Mouse (Mus musculus) heart, postnatal 0 days (tissue): ENCODE measurements at regions not wholly inside any gene's neighbourhood (a gene's known extent, or its start where the extent isn't known, plus 50 kb on each side); places are given as distances from the start of the nearest gene placed in this dataset.
A peak's percentile ranks its signal among the peaks of the same experiment; 100 is the strongest.

Source experiments
- ATAC-seq: fragments of 200-750 bp; cut with Nextera tagmentation; 2 replicates; pipeline ENCODE4 v1.8.0; 2017; ENCODE audit warnings: low read depth, moderate number of reproducible peaks, moderate library complexity; ENCODE audit not compliant: insufficient read depth
- DNase-seq: peaks from one replicate; pipeline ENCODE4 v3.0.0-alpha.2; 2016; ENCODE audit warnings: low spot score
- H3K27ac ChIP-seq: fragments of 300-500 bp; sonication (generic); 2 replicates; pipeline ENCODE4 v1.5.1; 2014; ENCODE audit warnings: low read depth, mild to moderate bottlenecking
- H3K27me3 ChIP-seq: fragments of 300-500 bp; sonication (generic); 2 replicates; pipeline ENCODE4 v1.6.1; 2014; ENCODE audit warnings: low read length, mixed read lengths; ENCODE audit not compliant: control insufficient read depth, insufficient read depth
- H3K36me3 ChIP-seq: fragments of 300-500 bp; sonication (generic); replicated peaks from 2 replicates; pipeline ENCODE4 v1.6.1; 2014; ENCODE audit warnings: low read length, mixed read lengths; ENCODE audit not compliant: control insufficient read depth, insufficient read depth
- H3K4me1 ChIP-seq: fragments of 300-500 bp; sonication (generic); 2 replicates; pipeline ENCODE4 v1.6.1; 2014; ENCODE audit warnings: antibody characterized with exemption; ENCODE audit not compliant: control insufficient read depth, insufficient read depth
- H3K4me2 ChIP-seq: fragments of 300-500 bp; sonication (generic); 2 replicates; pipeline ENCODE4 v1.6.1; 2014; ENCODE audit warnings: low read depth, mild to moderate bottlenecking, low read length, moderate library complexity
- H3K4me3 ChIP-seq: fragments of 300-500 bp; sonication (generic); 2 replicates; pipeline ENCODE4 v1.5.1; 2014; ENCODE audit warnings: low read depth, low read length
- H3K9ac ChIP-seq: fragments of 300-500 bp; sonication (generic); replicated peaks from 2 replicates; pipeline ENCODE4 v1.6.1; 2014; ENCODE audit warnings: low read depth, low read length, mixed read lengths
- H3K9me3 ChIP-seq: fragments of 300-500 bp; sonication (generic); replicated peaks from 2 replicates; pipeline ENCODE4 v1.6.1; 2016; ENCODE audit warnings: low read length; ENCODE audit not compliant: control insufficient read depth
- CTCF ChIP-seq: IDR thresholded peaks from 2 replicates; pipeline ENCODE4 v1.5.1; 2016; ENCODE audit warnings: antibody characterized with exemption, control low read depth, low read depth
- EP300 ChIP-seq: IDR thresholded peaks from 2 replicates; pipeline ENCODE4 v1.6.1; 2016; ENCODE audit warnings: antibody characterized with exemption, low read depth
- WGBS: fragments of 180-500 bp; shearing (Covaris S2); extraction: QIAGEN DNeasy Blood & Tissue Kit; methylation state at CpG from one replicate; pipeline ENCODE4 v1.1.7; 2014; 5-methylcytosine and 5-hydroxymethylcytosine counted together

GRCm38 (mm10) chr13:37505617-37506016, 160.6 kb downstream of the Ly86 start:
- H3K4me1 ChIP-seq, result peaks cover 42% of the 10 kb centered on the region
- ATAC-seq, result no peak
- WGBS, result 56% methylated on average over 3 of the region's 3 CpGs

DNA sequence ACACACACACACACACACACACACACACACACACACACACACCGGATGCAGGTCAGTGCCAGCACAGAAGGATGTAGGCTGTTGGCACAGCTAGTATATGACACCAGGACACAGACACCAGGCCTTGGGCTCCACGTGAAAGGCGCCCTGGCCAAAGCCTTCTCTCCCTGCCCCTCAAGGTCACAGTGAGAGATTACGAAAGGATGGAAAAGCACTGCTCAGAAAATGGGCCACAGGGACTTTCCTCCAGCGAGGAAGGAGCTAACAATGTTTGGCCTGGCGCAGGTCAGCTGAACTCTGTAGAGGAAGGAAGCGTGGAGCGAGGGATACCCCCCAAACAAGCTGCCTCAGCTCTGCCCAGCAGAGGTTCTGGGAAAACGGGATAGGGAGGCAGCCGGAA, 161.0 kb downstream of the Ly86 start:
- TF ChIP-seq EP300 (0 out of 2 replicates have a peak, but pooled peaks have one; percentile 75), CTCF (no peak)
- no peaks in the 10 kb centered on the region for H3K27me3 ChIP-seq
- H3K4me1 ChIP-seq, result peaks cover 42% of the 10 kb centered on the region
- WGBS, result 39% methylated on average over 10 of the region's 10 CpGs
- peak; percentile 76 for DNase-seq
- no peak overlapping the region for H3K4me2 ChIP-seq
- no peaks in the 10 kb centered on the region for H3K9me3 ChIP-seq
- peak; percentile 62 for ATAC-seq
- H3K4me3 ChIP-seq, result no peak overlapping the region
- no peaks in the 10 kb centered on the region for H3K36me3 ChIP-seq
- peak overlapping the region; percentile 82 for H3K27ac ChIP-seq
- H3K9ac ChIP-seq, result 0 out of 2 replicates have a peak overlapping the region, but pooled peaks have one; percentile 1

More at GRCm38 (mm10) chr13:37505617-37506016, 160.6 kb downstream of the Ly86 start:
- Histone ChIP-seq H3K4me3 (no peak overlapping the region), H3K9me3 (no peaks in the 10 kb centered on the region), H3K27me3 (no peaks in the 10 kb centered on the region), H3K27ac (peak overlapping the region; percentile 82), H3K36me3 (no peaks in the 10 kb centered on the region), H3K4me2 (no peak overlapping the region), H3K9ac (0 out of 2 replicates have a peak overlapping the region, but pooled peaks have one; percentile 1)
- TF ChIP-seq CTCF (no peak), EP300 (no peak)
- no peak for DNase-seq

DNA sequence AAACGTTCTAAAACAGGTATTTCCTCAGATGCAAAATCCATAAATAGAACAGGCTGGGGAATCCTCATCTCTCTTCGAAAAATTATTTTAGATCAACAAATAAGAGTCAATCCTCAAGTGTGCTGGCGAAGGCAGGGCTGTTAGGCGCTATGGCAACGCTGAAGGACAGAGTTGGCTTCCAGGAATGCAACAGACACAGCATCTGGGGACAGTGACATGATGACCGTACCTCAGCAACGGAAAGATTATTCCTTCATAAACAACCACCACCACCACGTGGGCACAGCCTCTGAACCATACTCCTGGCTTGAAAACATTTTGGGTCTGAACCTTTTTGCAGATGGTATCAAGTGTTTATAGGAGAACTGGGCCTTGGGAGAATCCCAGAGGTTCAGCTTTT, 161.7 kb downstream of the Ly86 start:
- peaks cover 42% of the 10 kb centered on the region for H3K4me1 ChIP-seq
- 66% methylated on average over 8 of the region's 8 CpGs for WGBS
- no peak for DNase-seq

GRCm38 (mm10) chr13:37507146-37507545, 162.1 kb downstream of the Ly86 start:
- ATAC-seq (no peak), DNase-seq (no peak)
- 69% methylated on average over 5 of the region's 5 CpGs for WGBS
- Histone ChIP-seq H3K9ac (no peak overlapping the region), H3K4me3 (no peak overlapping the region), H3K4me1 (peaks cover 42% of the 10 kb centered on the region), H3K36me3 (no peaks in the 10 kb centered on the region), H3K27ac (peak overlapping the region; percentile 82; the same call in 1 of the 2 replicates), H3K4me2 (no peak overlapping the region), H3K27me3 (no peaks in the 10 kb centered on the region), H3K9me3 (no peaks in the 10 kb centered on the region)
- no peak for TF ChIP-seq EP300
- no peak for TF ChIP-seq CTCF

More for the DNA sequence above, 161.7 kb downstream of the Ly86 start:
- H3K27me3 ChIP-seq, result no peaks in the 10 kb centered on the region
- no peak for ATAC-seq
- H3K4me3 ChIP-seq, result no peak overlapping the region
- peak overlapping the region; percentile 82 for H3K27ac ChIP-seq
- no peak overlapping the region for H3K9ac ChIP-seq
- no peak overlapping the region for H3K4me2 ChIP-seq
- H3K36me3 ChIP-seq, result no peaks in the 10 kb centered on the region
- no peak for TF ChIP-seq CTCF
- TF ChIP-seq EP300, result no peak
- no peaks in the 10 kb centered on the region for H3K9me3 ChIP-seq

DNA sequence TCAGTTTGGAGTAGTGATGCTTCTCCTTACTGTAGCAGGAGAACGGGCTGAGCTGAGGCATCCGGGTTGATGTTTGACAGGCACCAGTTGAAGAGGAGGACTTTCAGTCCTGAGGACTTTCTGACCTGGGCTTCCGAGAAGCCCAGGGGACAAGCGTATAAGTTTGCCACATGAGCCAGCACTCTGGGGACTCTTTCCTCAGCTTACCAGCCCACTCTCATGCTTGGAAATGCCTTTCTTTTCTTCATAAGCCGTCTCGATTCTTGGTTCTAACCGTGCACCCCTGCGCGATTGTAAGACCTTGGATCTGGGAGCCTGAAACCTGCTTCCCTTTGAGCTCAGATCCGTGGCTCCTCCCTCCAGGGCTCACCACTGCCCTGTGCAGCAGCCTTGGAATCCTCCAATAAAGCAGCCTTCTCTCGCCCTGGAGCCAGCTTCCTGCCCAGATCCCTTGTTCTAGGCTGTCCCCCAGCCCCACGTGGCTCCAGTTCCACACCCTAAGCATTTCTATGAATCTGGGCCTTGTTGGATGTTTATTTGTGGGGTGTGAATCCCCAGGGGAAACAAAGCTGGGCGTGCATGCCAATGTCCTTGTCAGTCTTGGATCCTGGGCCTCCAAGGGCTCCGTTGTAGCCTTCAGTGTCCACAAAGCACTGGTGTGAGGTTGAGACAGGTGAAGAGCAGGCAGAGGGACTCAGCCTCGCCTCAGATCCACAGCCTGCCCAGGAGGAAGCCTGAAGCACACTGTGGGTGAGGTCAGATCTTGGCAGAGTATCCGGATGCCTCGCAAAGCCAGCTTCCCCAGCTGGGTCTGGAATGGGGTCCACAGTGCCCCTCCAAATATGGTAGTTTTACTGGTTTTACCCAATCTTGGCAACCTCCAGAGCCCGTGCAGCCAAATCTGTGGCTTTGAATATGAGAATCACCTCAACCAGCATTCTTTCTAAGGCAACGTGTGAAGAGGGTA, 163.7 kb downstream of the Ly86 start:
- DNase-seq (no peak), ATAC-seq (0 out of 2 replicates have a peak, but pooled peaks have one; percentile 23)
- no peaks in the 10 kb centered on the region for H3K9me3 ChIP-seq
- 29% methylated on average over 19 of the region's 19 CpGs for WGBS
- no peaks in the 10 kb centered on the region for H3K27me3 ChIP-seq
- 0 out of 2 replicates have a peak overlapping the region, but pooled peaks have one; percentile 2 for H3K9ac ChIP-seq
- H3K27ac ChIP-seq, result peak overlapping the region; percentile 71
- H3K4me2 ChIP-seq, result 0 out of 2 replicates have a peak overlapping the region, but pooled peaks have one; percentile 14
- no peak for TF ChIP-seq CTCF
- no peak for TF ChIP-seq EP300
- no peaks in the 10 kb centered on the region for H3K36me3 ChIP-seq
- H3K4me3 ChIP-seq, result no peak overlapping the region
- peaks cover 42% of the 10 kb centered on the region for H3K4me1 ChIP-seq
